Mouse (Mus musculus): ENCODE data around the gene Olfr1342.

DNA sequence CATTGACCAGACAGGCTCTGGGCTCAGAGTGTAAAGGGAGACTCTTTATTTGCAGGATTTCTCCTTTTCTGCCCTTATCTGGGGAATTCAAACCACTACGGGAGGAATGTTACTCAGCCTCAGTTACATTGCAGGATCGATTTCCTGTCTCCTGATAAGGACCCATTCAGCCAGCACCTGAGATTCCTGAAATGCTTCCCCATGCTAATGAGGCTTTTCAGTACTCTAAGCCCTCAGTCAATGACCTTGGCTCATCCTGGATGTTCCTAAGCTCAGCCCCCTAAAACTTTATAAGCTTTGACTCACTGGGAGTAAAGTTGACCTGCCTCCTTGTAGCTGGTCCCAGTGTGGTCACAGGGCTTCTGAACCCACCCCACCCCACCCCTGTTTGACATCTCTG lies 5.5 kb downstream of the Olfr1342 start:
- TF ChIP-seq POLR2A (IDR thresholded peaks at IDR 0.05; ENCODE audit: insufficient read depth, low read length): no peak
- no peak for TF ChIP-seq CTCF (IDR thresholded peaks at IDR 0.05; ENCODE audit: low read depth, low read length)
